Mouse (Mus musculus) spleen, postnatal 36 days (tissue): ENCODE data around the gene Atn1.

Source experiments
- DNase-seq, 2 experiments: peaks; one replicate each; pipeline ENCODE4 v3.0.0; 2022; ENCODE audit warnings: low spot score in 2 of 2, mixed read lengths in 1 of 2

Atn1 gene

GRCm38 (mm10) chr6:124740888-124741761, 15.2 kb downstream of the Atn1 start, which contains the start of gene Grcc10:
Gene Grcc10, minus strand, starts transcription at chr6:124741374.
- peak; percentile 89 to 91 for DNase-seq

DNA sequence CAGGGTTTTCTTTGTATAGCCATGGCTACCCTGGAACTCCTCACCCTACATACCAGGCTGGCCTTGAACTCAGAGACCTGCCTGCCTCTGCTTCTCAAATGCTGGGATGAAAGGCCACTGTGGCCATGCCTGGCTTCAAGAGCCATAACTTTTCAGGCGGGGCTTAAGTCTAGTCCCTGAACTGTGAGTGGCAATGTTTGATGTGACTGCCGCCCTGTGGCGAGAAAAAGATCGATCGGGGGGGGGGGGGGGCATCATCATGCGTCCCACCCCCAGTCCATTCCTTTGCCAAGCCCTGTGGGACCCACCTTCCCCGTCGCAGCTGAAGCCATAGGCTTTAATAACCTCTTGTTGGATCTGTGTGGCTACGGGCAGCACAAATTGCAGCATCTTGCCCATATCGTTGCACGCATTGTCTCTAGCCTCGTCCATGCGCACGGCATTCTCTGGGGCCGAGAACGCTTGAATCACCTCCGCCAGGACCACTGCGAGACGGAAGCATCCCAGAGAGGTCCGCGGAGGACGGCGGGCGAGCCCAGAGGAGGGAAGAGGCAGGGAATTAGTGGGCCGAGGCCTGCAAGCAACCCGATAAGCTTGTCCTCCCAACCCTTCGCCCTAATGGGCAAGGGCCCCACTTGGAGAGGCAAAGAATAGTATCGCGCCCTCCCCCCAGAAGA, 16.0 kb downstream of the Atn1 start:
- peak; percentile 59 to 68 for DNase-seq

GRCm38 (mm10) chr6:124739231-124739796, 17.0 kb downstream of the Atn1 start:
- no peak for DNase-seq

DNA sequence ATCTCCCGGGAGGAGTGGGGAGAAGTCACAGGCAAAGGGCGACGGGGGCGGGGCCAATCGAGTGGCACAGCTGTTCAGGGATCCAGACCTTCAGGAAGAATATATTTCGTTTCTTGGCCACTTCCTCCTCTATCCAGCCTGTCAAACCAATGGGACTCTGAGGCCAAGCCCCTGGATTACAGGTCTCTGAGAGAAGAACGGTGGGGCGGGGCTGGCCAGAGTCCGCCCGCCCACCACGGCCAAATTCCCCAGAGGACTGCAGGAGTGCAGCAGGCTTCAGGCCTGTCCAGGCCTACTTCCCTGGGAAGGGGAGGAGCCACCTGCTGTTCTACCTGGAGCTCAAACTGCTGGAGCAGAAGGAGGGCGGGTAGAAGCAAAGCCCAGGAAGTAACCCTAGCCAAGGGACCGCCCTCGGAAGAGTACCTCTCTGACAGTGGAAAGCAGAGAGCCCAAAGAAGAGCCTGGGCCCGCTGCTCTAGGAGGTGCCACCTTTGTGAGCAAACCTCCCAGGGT, 17.8 kb downstream of the Atn1 start, which contains the start of gene Ptpn6:
Gene Ptpn6 (minus strand): TSS at position 204 of the 513 bp plus-strand sequence.
- DNase-seq: peak in 1 of 2 experiments; percentile 58

GRCm38 (mm10) chr6:124737040-124737439, 19.3 kb downstream of the Atn1 start:
- DNase-seq: no peak

GRCm38 (mm10) chr6:124734417-124734816, 21.9 kb downstream of the Atn1 start:
- no peak for DNase-seq

GRCm38 (mm10) chr6:124732476-124733370, 23.6 kb downstream of the Atn1 start:
- peak; percentile 96 for DNase-seq

GRCm38 (mm10) chr6:124731038-124731437, 25.3 kb downstream of the Atn1 start:
- DNase-seq: no peak

GRCm38 (mm10) chr6:124729850-124730705, 26.2 kb downstream of the Atn1 start:
- peak; percentile 86 to 91 for DNase-seq

GRCm38 (mm10) chr6:124728621-124729020, 27.7 kb downstream of the Atn1 start:
- no peak for DNase-seq

DNA sequence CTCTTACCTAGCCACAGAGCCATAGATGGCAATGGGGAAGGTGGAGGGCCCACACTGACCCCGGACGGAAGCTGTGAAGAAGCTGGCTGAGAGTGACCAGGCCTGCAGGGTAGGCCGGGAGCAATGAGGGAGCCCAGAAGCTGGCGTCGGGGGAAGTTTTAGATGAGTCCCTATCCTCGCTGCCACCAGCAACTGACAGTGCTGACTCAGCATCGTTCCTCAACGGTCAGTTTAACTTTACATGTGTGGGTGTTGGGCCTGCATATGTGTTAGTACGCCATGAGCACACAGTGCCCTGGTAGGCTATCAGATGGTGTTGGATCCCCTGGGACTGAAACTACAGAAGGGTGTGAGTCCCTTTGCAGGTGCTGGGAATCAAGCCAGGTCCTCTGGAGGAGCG, 31.9 kb downstream of the Atn1 start:
- DNase-seq: no peak

DNA sequence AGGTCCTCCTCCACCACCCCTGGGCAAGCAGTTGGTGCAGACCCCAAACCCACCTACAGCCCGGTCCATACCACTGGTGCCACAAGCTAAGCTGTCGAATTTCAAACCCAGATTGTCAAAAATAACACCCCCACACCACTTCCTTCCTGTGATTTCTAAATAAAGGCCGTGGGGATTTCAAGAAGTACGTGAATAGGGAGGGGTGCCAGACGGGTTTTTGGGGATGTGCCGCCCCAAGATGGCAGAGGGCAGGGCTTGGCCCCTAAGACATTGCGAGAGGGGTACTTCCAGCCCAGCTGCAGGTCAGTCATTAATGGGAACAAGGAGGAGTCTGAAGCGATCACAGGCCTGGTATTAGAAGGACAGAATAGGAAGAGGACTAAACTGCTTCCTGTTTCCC, 32.8 kb downstream of the Atn1 start:
- peak; percentile 79 to 86 for DNase-seq

DNA sequence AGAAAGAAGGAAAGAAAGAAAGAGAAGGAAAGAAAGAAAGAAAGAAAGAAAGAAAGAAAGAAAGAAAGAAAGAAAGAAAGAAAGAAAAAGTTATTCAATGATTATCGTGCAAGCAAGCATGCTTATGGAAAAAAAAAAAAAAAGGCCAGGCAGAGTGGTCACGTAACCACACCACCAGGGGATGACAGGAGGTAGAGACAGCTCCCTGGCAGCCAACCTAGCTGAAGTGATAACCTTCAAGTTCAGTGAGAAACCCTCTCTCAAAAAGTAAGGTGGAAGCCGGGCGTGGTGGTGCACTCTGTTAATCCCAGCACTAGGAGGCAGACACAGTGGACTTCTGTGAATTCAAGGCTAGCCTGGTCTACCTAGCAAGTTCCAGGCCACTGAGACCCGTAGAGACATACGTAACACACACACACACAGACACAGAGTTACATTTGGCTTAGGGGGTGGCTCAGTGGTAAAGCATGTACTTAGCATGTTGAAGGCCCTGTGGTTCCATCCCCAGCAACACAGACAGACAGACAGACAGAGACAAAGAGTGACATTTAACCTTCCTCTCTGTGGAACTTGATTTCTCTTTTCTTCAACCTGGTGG, 33.3 kb downstream of the Atn1 start:
- DNase-seq: no peak

- peak; percentile 84 to 86 for DNase-seq
Measured at GRCm38 (mm10) chr6:124720904-124721303, 35.4 kb downstream of the Atn1 start.

GRCm38 (mm10) chr6:124719354-124719978, 36.9 kb downstream of the Atn1 start:
- no peak for DNase-seq

DNA sequence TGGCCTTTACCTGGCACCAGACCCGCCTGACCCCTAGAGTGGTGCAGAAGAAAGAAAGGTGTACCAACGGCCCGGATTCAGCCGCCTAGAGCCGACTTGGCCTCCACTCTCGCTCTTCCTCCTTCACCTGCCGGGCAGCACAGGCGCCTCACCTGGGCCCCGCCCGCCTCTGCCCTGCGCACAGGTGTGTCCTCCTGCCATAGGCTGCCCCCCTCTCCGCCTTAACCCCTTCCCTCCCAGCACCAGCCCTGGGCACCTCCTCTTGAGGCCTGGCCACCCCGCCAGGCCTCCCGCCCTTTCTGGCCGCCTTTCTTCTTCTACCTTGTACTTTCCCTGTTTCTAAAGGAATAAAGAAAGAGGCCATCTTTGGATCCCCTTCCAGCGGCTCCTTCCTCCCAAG, 37.6 kb downstream of the Atn1 start:
- DNase-seq: no peak

GRCm38 (mm10) chr6:124717968-124718367, 38.4 kb downstream of the Atn1 start:
- DNase-seq: no peak

GRCm38 (mm10) chr6:124716864-124717490, 39.3 kb downstream of the Atn1 start:
- peak; percentile 69 to 74 for DNase-seq

- DNase-seq: no peak
Measured at GRCm38 (mm10) chr6:124712918-124713317, 43.4 kb downstream of the Atn1 start.
